In the genomic region with DNA sequence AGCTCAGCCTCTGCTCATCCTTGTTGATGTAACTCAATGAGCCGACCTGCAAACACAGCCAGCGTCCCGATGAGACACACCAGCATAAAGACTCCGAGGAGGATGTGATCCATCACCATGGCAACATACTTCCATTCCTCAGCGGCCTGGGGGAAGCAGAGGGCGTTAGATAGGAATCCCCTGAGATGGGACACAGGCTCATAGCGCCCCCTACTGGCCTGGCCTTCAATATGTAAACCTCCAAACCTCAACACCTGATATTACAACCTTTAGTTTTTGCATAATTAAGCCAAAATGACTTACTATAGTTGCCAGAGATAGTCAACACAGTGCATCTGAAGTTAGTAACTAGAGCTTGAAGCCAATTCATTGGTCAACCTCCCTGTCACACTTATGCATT, we compare ENCODE assay signal across 9 mouse cellular contexts. TPM values are rescaled to one million over a fixed set of nuclear protein-coding genes. Genes with fewer than 3 reads are reported as not detected.
DNase-seq lines count a peak whose midpoint lies in the region; ATAC-seq and TF ChIP-seq lines count a peak whose summit lies in the region.
"Had no signal": no experiment of that assay in that cellular context is flagged by ENCODE, and none has a peak within 500 bp of the region (broad histone marks: within the 10 kb centered on the region; RNA-seq: fewer than 3 reads in every experiment).

No protein-coding gene starts in this region.

- H3K27me3 ChIP-seq in heart, postnatal 0 days (ENCODE audit: control insufficient read depth, insufficient read depth, low read length): no peaks in the 10 kb centered on the region

- no peak overlapping the region for H3K27ac ChIP-seq in heart, postnatal 0 days (ENCODE audit: low read depth)

- DNase-seq in heart, postnatal 0 days (ENCODE audit: low spot score): peak; percentile 34
- DNase-seq in heart, adult 18-20 months: no peak
- peak; percentile 73 to 75 for DNase-seq in B cell, adult 2 months
- DNase-seq in brain, adult 2 months (ENCODE audit: low read depth, low spot score): peak; percentile 65
- no peak for DNase-seq in urinary bladder, postnatal 36 days (ENCODE audit: low spot score in 2 of 2)
- no peak for DNase-seq in layer of hippocampus, postnatal 14 days (ENCODE audit: low spot score in 2 of 2)
- DNase-seq in adrenal gland, postnatal 4 days (ENCODE audit: low spot score in 2 of 2): no peak

- WGBS in heart, postnatal 0 days: 15% methylated on average over 7 of the region's 7 CpGs

- H3K36me3 ChIP-seq in heart, postnatal 0 days (replicated peaks; ENCODE audit: control insufficient read depth, insufficient read depth, low read length): no peaks in the 10 kb centered on the region

- no peak for ATAC-seq in heart, postnatal 0 days (ENCODE audit: insufficient read depth, low read depth)
- ATAC-seq in megakaryocyte progenitor cell, adult 5-6 weeks (replicated peaks; ENCODE audit: poor library complexity): peak; percentile 47

- no peak overlapping the region for H3K4me3 ChIP-seq in heart, postnatal 0 days (ENCODE audit: low read depth, low read length)
- H3K4me3 ChIP-seq: myocyte had no signal

- TF ChIP-seq CTCF in heart, postnatal 0 days (IDR thresholded peaks at IDR 0.05; ENCODE audit: low read depth): peak; percentile 38

- H3K4me1 ChIP-seq in heart, postnatal 0 days (ENCODE audit: control insufficient read depth, insufficient read depth): no peaks in the 10 kb centered on the region

- H3K9ac ChIP-seq in heart, postnatal 0 days (replicated peaks; ENCODE audit: low read depth, low read length): no peak overlapping the region

- no peaks in the 10 kb centered on the region for H3K9me3 ChIP-seq in heart, postnatal 0 days (replicated peaks; ENCODE audit: control insufficient read depth, low read length)

- H3K4me2 ChIP-seq in heart, postnatal 0 days (ENCODE audit: low read depth, low read length): no peak overlapping the region

- TF ChIP-seq EP300 in heart, postnatal 0 days (IDR thresholded peaks at IDR 0.05; ENCODE audit: low read depth): no peak

RNA-seq across cellular contexts. Expression of a gene that starts 14.0 kb away (rescaled TPM):
- not detected in 2 replicates for total RNA-seq in heart, postnatal 0 days (2014; rRNA removed; ENCODE audit: low replicate concordance)
- 0.03 and 0.05 TPM in 2 replicates for polyA plus RNA-seq in heart, postnatal 0 days (2015; fragmentation: Nextera tagmentation; extraction: Ambion mirVana)
- under 1 TPM in 1 of 2 experiments, not detected in 1; 0.05 TPM for total RNA-seq in heart, adult 18-20 months (2021)
- total RNA-seq in megakaryocyte progenitor cell, adult 5-6 weeks (2015): 0.02 TPM in 1 of 2 replicates, not detected in the other
- total RNA-seq in megakaryocyte progenitor cell, adult 5-6 weeks (2017): not detected in 2 replicates
- total RNA-seq in layer of hippocampus, postnatal 14 days (2021): under 1 TPM; 0.16 to 0.33 TPM
- total RNA-seq in adrenal gland, postnatal 4 days (2021): under 1 TPM; 0.56 to 0.87 TPM

RNA-seq across cellular contexts. Expression of a gene that starts 36.6 kb away (rescaled TPM):
- 1.7 and 20.3 TPM in 2 replicates for total RNA-seq in heart, postnatal 0 days (2014; rRNA removed; ENCODE audit: low replicate concordance)
- 2.9 and 3.1 TPM in 2 replicates for polyA plus RNA-seq in heart, postnatal 0 days (2015; fragmentation: Nextera tagmentation; extraction: Ambion mirVana)
- total RNA-seq in heart, adult 18-20 months (2021): 10 to 100 TPM; 11.2 to 14.0 TPM
- total RNA-seq in megakaryocyte progenitor cell, adult 5-6 weeks (2015): 33.6 and 39.1 TPM in 2 replicates
- total RNA-seq in megakaryocyte progenitor cell, adult 5-6 weeks (2017): 12.7 and 13.7 TPM in 2 replicates
- total RNA-seq in layer of hippocampus, postnatal 14 days (2021): 10 to 100 TPM; 12.0 to 12.8 TPM
- total RNA-seq in adrenal gland, postnatal 4 days (2021): 10 to 100 TPM; 20.4 to 22.1 TPM

Comparison
In these comparisons a context has a peak if more than half of its experiments do, and no peak if none do; other contexts are left out.
1. DNase-seq: peak in heart, postnatal 0 days (single experiment), B cell, adult 2 months (2 of 2) and brain, adult 2 months (single experiment); none in heart, adult 18-20 months (0 of 2), urinary bladder, postnatal 36 days (0 of 2), layer of hippocampus, postnatal 14 days (0 of 2) and adrenal gland, postnatal 4 days (0 of 2).